Mouse (Mus musculus) E14TG2a.4 (cell line): Measurements from ENCODE around the gene Sfswap.
A peak's percentile ranks its signal among the peaks of the same experiment; 100 is the strongest.
"Not testable (repeated sequence)": the region's sequence is repeated elsewhere in the genome, so short reads cannot be mapped to it uniquely, and the experiment has no call there.

ENCODE experiments used
- CTCF ChIP-seq: conservative IDR thresholded peaks from 2 replicates; pipeline ENCODE4 v1.5.1; 2014; ENCODE audit warnings: low read length
- NANOG ChIP-seq: IDR thresholded peaks from 2 replicates; pipeline ENCODE4 v1.6.1; 2014; ENCODE audit warnings: borderline replicate concordance, low read length, mixed read lengths

DNA sequence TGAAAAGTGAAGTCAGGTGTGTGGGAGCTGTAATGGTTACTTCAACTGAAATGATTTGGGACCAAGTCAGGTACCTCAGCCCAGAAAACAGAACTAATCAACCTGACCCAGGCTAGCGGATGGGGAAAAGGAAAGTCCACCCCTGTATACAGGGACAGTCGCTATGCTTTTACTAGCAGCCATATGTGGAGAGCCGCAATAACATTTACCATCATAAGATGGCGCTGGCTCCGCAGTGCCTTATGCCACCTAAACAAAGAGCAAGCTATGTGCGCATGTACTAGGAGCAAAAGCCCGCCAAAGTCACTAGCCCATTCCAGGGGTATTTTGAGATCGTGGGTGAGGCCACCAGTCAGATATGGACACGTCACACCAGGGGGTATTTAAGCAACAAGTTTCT lies 119.6 kb downstream of the Sfswap start:
- TF ChIP-seq CTCF: peak; percentile 42
- not testable (repeated sequence) for TF ChIP-seq NANOG
